Mouse (Mus musculus): ENCODE measurements around the gene Prpf4.

- no peak for TF ChIP-seq GATA1 (IDR thresholded peaks at IDR 0.05; ENCODE audit: low read length)
- no peak for TF ChIP-seq TAL1 (IDR thresholded peaks at IDR 0.05; ENCODE audit: low read length)
These were observed 32.4 kb downstream of the Prpf4 start for GRCm38 (mm10) chr4:62440986-62441385.
